Mouse (Mus musculus) adrenal gland, postnatal 10 days (tissue): Measurements from ENCODE around the gene Mgst3. TPM values are rescaled to one million over a fixed set of nuclear protein-coding genes. Genes with fewer than 3 reads are reported as not detected.

Source experiments
- DNase-seq: peaks from one replicate; pipeline ENCODE4 v3.0.0; 2021; ENCODE audit warnings: mixed read lengths
- total RNA-seq, 2 experiments: library from RNA; stranded (reverse); gene quantifications; 2 replicates each; pipeline ENCODE4 v1.2.3; 2021

Mgst3 gene
- total RNA-seq, 2 experiments from 2014 or later: 63.5 to 71.5 TPM

GRCm38 (mm10) chr1:167387796-167388195 lies 5.8 kb downstream of the Mgst3 start:
- no peak for DNase-seq

- peak; percentile 72 for DNase-seq
Observed at GRCm38 (mm10) chr1:167387310-167387709, 6.3 kb downstream of the Mgst3 start.

GRCm38 (mm10) chr1:167386466-167386865 lies 7.2 kb downstream of the Mgst3 start:
- DNase-seq: no peak

GRCm38 (mm10) chr1:167385636-167386035 lies 8.0 kb downstream of the Mgst3 start:
- no peak for DNase-seq

GRCm38 (mm10) chr1:167385211-167385610 lies 8.4 kb downstream of the Mgst3 start:
- DNase-seq: no peak

GRCm38 (mm10) chr1:167384156-167384555 lies 9.5 kb downstream of the Mgst3 start:
- DNase-seq: no peak

- no peak for DNase-seq
Observed at GRCm38 (mm10) chr1:167383178-167383577, 10.5 kb downstream of the Mgst3 start.

GRCm38 (mm10) chr1:167382763-167383162 lies 10.9 kb downstream of the Mgst3 start:
- DNase-seq: no peak

GRCm38 (mm10) chr1:167382316-167382715 lies 11.3 kb downstream of the Mgst3 start:
- DNase-seq: no peak

GRCm38 (mm10) chr1:167381050-167382015 lies 12.3 kb downstream of the Mgst3 start:
- no peak for DNase-seq

GRCm38 (mm10) chr1:167380223-167380622 lies 13.4 kb downstream of the Mgst3 start:
- no peak for DNase-seq

GRCm38 (mm10) chr1:167379751-167380150 lies 13.9 kb downstream of the Mgst3 start:
- peak; percentile 18 for DNase-seq

- no peak for DNase-seq
Observed at GRCm38 (mm10) chr1:167378019-167378418, 15.6 kb downstream of the Mgst3 start.

- DNase-seq: no peak
Observed at GRCm38 (mm10) chr1:167374942-167375341, 18.7 kb downstream of the Mgst3 start.

- DNase-seq: peak; percentile 57
Observed at GRCm38 (mm10) chr1:167374003-167374784, 19.4 kb downstream of the Mgst3 start.

- DNase-seq: no peak
Observed at GRCm38 (mm10) chr1:167372739-167373138, 20.9 kb downstream of the Mgst3 start.

- peak; percentile 90 for DNase-seq
Observed at GRCm38 (mm10) chr1:167369905-167370304, 23.7 kb downstream of the Mgst3 start.

GRCm38 (mm10) chr1:167368513-167368912 lies 25.1 kb downstream of the Mgst3 start:
- DNase-seq: no peak

- no peak for DNase-seq
Observed at GRCm38 (mm10) chr1:167368018-167368417, 25.6 kb downstream of the Mgst3 start.

- no peak for DNase-seq
Observed at GRCm38 (mm10) chr1:167366621-167367020, 27.0 kb downstream of the Mgst3 start.

GRCm38 (mm10) chr1:167365808-167366207 lies 27.8 kb downstream of the Mgst3 start:
- no peak for DNase-seq

- no peak for DNase-seq
Observed at GRCm38 (mm10) chr1:167363322-167363721, 30.3 kb downstream of the Mgst3 start.

GRCm38 (mm10) chr1:167362819-167363218 lies 30.8 kb downstream of the Mgst3 start:
- DNase-seq: no peak
